Comparison of ENCODE assay signal across 15 mouse cellular contexts in genomic region chr2:38619777-38620176, GRCm38 (mm10).
"Had no signal": no experiment of that assay in that cellular context is flagged by ENCODE, and none has a peak within 500 bp of the region (broad histone marks: within the 10 kb centered on the region; RNA-seq: fewer than 3 reads in every experiment).

No protein-coding gene starts in this region.

- H3K4me1 ChIP-seq: kidney, embryonic 15.5 days; limb, embryonic 10.5 days had no signal

- H3K9me3 ChIP-seq: kidney, embryonic 15.5 days; limb, embryonic 10.5 days; liver, embryonic 15.5 days; megakaryocyte, embryonic 14.5 days; neural tube, embryonic 15.5 days had no signal

- H3K4me3 ChIP-seq: kidney, embryonic 15.5 days; limb, embryonic 10.5 days; liver, embryonic 15.5 days; megakaryocyte, embryonic 14.5 days; myocyte; neural tube, embryonic 15.5 days had no signal

- H3K27me3 ChIP-seq: kidney, embryonic 15.5 days; liver, embryonic 15.5 days; megakaryocyte, embryonic 14.5 days; neural tube, embryonic 15.5 days had no signal

- ATAC-seq: lung, postnatal 0 days; midbrain, embryonic 16.5 days had no signal

- H3K27ac ChIP-seq: kidney, embryonic 15.5 days; limb, embryonic 10.5 days; liver, embryonic 15.5 days; macrophage; neural tube, embryonic 15.5 days had no signal

- H3K9ac ChIP-seq: kidney, embryonic 15.5 days; liver, embryonic 15.5 days; neural tube, embryonic 15.5 days had no signal

- DNase-seq: kidney, postnatal 14 days; lung, adult 2 months; thymus, adult 18-20 months; thymus, postnatal 14 days had no signal

- H3K4me2 ChIP-seq: kidney, embryonic 15.5 days; liver, embryonic 11.5 days; liver, embryonic 15.5 days; midbrain, embryonic 11.5 days; neural tube, embryonic 15.5 days had no signal
